Mouse (Mus musculus) forebrain, embryonic 14.5 days (tissue): ENCODE results near the gene Gbp2b. TPM values are rescaled to one million over a fixed set of nuclear protein-coding genes. Genes with fewer than 3 reads are reported as not detected.
"Not testable (repeated sequence)": the region's sequence is repeated elsewhere in the genome, so short reads cannot be mapped to it uniquely, and the experiment has no call there.

Experiments
- ATAC-seq: fragments of 200-750 bp; cut with Nextera tagmentation; 2 replicates; pipeline ENCODE4 v1.8.0; 2017; ENCODE audit warnings: mild to moderate bottlenecking, moderate library complexity
- DNase-seq: peaks from one replicate; pipeline ENCODE4 v3.0.0-alpha.2; 2015; ENCODE audit warnings: low spot score
- H3K27ac ChIP-seq: fragments of 300-500 bp; sonication (generic); 2 replicates; pipeline ENCODE4 v1.5.1; 2014; ENCODE audit warnings: low read depth, mild to moderate bottlenecking, control low read depth, low read length, moderate library complexity
- H3K27me3 ChIP-seq: fragments of 300-500 bp; sonication (generic); replicated peaks from 2 replicates; pipeline ENCODE4 v1.6.1; 2014; ENCODE audit warnings: low read length, control low read depth, mixed read lengths; ENCODE audit not compliant: control insufficient read depth, insufficient read depth
- H3K36me3 ChIP-seq: fragments of 300-500 bp; sonication (generic); 2 replicates; pipeline ENCODE4 v1.6.1; 2014; ENCODE audit warnings: low read length, control low read depth; ENCODE audit not compliant: control insufficient read depth, insufficient read depth
- H3K4me1 ChIP-seq: fragments of 300-500 bp; sonication (generic); 2 replicates; pipeline ENCODE4 v1.6.1; 2014; ENCODE audit warnings: antibody characterized with exemption, low read length, control low read depth; ENCODE audit not compliant: control insufficient read depth, insufficient read depth
- H3K4me2 ChIP-seq: fragments of 300-500 bp; sonication (generic); 2 replicates; pipeline ENCODE4 v1.6.1; 2014; ENCODE audit warnings: mild to moderate bottlenecking, control low read depth, low read length
- H3K4me3 ChIP-seq: fragments of 300-500 bp; sonication (generic); 2 replicates; pipeline ENCODE4 v1.5.1; 2014; ENCODE audit warnings: low read depth, low read length, control low read depth
- H3K9ac ChIP-seq: fragments of 300-500 bp; sonication (generic); 2 replicates; pipeline ENCODE4 v1.6.1; 2014; ENCODE audit warnings: mild to moderate bottlenecking, low read length, control low read depth, moderate library complexity
- H3K9me3 ChIP-seq: fragments of 300-500 bp; sonication (generic); replicated peaks from 2 replicates; pipeline ENCODE4 v1.6.1; 2016; ENCODE audit warnings: low read length, control low read depth, mixed read lengths; ENCODE audit not compliant: control insufficient read depth
- WGBS: fragments of 180-500 bp; shearing (Covaris S2); extraction: QIAGEN DNeasy Blood & Tissue Kit; methylation state at CpG from one replicate; pipeline ENCODE4 v1.1.7; 2014; 5-methylcytosine and 5-hydroxymethylcytosine counted together
- microRNA-seq: library from miRNA; unstranded; fragments of <30 nt; microRNA quantifications from one replicate; pipeline ENCODE4, GENCODE M21; 2016
- polyA plus RNA-seq: library from polyadenylated mRNA; unstranded; fragments of >200 nt; fragmentation: Nextera tagmentation; extraction: Ambion mirVana; gene quantifications from 2 replicates; pipeline ENCODE4 v1.2.1, GENCODE M21; 2014

The Gbp2b gene
- polyA plus RNA-seq, 1 experiment from 2014 or later: not detected

DNA sequence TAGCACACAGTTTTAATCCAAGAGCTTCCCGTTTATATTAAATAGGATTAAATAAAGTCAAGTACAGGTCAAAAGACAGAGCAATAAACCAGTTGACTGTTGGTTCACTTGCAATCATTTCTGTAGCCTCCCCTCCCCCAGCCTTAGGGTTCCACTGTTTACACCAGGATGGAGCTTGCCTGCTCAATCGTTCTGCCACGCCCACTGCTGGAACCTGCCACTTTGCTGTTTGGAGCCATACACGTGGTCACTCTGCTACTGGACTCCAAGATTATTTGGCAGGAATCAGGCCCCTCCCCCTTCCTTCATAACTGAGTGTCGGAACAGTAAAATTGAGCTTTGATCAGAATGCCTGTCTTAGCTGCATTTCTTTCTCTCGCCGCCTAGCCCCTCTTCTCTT lies 53.2 kb downstream of the Gbp2b start:
- H3K4me3 ChIP-seq, H3K9me3 ChIP-seq, DNase-seq, ATAC-seq, H3K27ac ChIP-seq, H3K4me1 ChIP-seq, H3K36me3 ChIP-seq, H3K4me2 ChIP-seq, H3K27me3 ChIP-seq, H3K9ac ChIP-seq: not testable (repeated sequence)
- 64% methylated on average over 7 of the region's 7 CpGs for WGBS

DNA sequence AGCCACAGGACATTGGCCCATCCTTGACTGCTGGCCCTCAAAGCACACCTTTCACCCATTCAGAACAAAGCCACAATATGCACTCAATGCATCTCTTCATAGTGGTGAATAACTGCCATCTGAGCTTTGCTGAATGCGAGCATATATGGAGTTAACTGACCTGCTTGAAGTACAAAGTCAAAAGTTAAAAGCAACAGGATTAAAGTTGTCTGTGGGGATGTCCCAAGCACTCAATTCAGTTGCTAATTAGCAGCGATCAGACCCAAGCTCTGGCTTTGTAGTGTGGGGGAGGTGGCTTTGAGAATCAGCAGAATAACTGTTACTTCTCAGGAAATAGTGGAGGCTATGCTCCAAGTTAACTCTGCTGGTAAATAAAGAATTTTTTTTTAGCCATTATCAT lies 55.6 kb downstream of the Gbp2b start:
- 29% methylated on average over 2 of the region's 2 CpGs for WGBS
- Histone ChIP-seq H3K4me3 (no peak overlapping the region), H3K4me2 (no peak overlapping the region), H3K4me1 (no peaks in the 10 kb centered on the region), H3K27ac (no peak overlapping the region), H3K9ac (no peak overlapping the region), H3K27me3 (no peaks in the 10 kb centered on the region), H3K9me3 (no peaks in the 10 kb centered on the region), H3K36me3 (no peaks in the 10 kb centered on the region)
- DNase-seq: no peak
- ATAC-seq: no peak

DNA sequence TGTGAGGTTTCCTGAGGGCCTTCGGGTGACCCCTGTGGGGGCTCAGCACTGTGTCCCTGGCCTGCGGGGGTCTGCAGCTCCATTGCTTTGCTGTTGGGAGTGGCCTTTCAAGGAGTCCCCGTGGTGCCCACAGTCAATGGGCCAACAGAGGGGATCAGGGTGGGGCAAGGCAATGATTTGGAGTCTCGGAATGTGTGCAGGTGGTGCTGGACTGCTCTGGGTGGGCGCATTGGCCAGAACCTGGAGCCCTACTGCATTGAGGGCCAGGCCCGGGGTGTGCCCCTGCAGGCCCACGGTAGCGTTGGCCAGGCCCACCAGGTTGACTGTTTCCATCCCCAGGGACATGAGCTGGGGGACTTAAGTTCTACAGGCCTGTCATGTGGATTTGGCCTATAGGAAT lies 70.1 kb downstream of the Gbp2b start:
- no peaks in the 10 kb centered on the region for H3K9me3 ChIP-seq
- H3K4me1 ChIP-seq: no peaks in the 10 kb centered on the region
- WGBS: 98% methylated on average over 8 of the region's 8 CpGs
- H3K36me3 ChIP-seq: no peaks in the 10 kb centered on the region
- H3K4me3 ChIP-seq: no peak overlapping the region
- no peaks in the 10 kb centered on the region for H3K27me3 ChIP-seq
- no peak overlapping the region for H3K27ac ChIP-seq
- no peak overlapping the region for H3K9ac ChIP-seq
- H3K4me2 ChIP-seq: no peak overlapping the region
- DNase-seq (no peak), ATAC-seq (no peak)

Small RNAs within 50 kb of the gene (microRNA-seq; reads per million reads assigned to microRNA genes)
- gene Mir6381: not detected

Other genes with a start within 250 kb of the Gbp2b start
- 13.3 and 14.3 TPM in 2 replicates for gene Pdlim5, start 199.2 kb upstream of the Gbp2b start, polyA plus RNA-seq
- gene Gbp5, start 100.9 kb upstream of the Gbp2b start, polyA plus RNA-seq: not detected in 2 replicates
- gene Gbp7, start 64.5 kb upstream of the Gbp2b start, polyA plus RNA-seq: 1.5 TPM in 2 replicates
- 1.0 and 1.5 TPM in 2 replicates for gene Gbp3, start 34.8 kb upstream of the Gbp2b start, polyA plus RNA-seq
- 0.33 and 0.63 TPM in 2 replicates for gene Gbp2, start 25.8 kb downstream of the Gbp2b start, polyA plus RNA-seq
- 6.2 and 7.5 TPM in 2 replicates for gene Kyat3, start 106.2 kb downstream of the Gbp2b start, polyA plus RNA-seq
- 99.8 and 112 TPM in 2 replicates for gene Gtf2b, start 170.2 kb downstream of the Gbp2b start, polyA plus RNA-seq